ENCODE assay signal across 9 mouse cellular contexts in genomic region chr1:168093044-168093443, GRCm38 (mm10).
DNase-seq lines count a peak whose midpoint lies in the region; ATAC-seq and TF ChIP-seq lines count a peak whose summit lies in the region.
"Had no signal": no experiment of that assay in that cellular context is flagged by ENCODE, and none has a peak within 500 bp of the region (broad histone marks: within the 10 kb centered on the region; RNA-seq: fewer than 3 reads in every experiment).

No protein-coding gene starts in this region.

- 0 out of 2 replicates have a peak, but pooled peaks have one; percentile 37 for TF ChIP-seq EP300 in heart, adult 2 months (IDR thresholded peaks at IDR 0.05; ENCODE audit: insufficient read depth, low read depth, low read length)

- no peak for TF ChIP-seq POLR2A in heart, adult 2 months (IDR thresholded peaks at IDR 0.05; ENCODE audit: insufficient read depth, low read depth, low read length)

- H3K9ac ChIP-seq in heart, adult 2 months (ENCODE audit: low read depth, low read length) = no peak overlapping the region
- H3K9ac ChIP-seq: lung, embryonic 15.5 days had no signal

- ATAC-seq in frontal cortex, adult (ENCODE audit: low TSS enrichment) = peak; percentile 80

- H3K4me1 ChIP-seq in heart, adult 2 months (ENCODE audit: control insufficient read depth, insufficient read depth, low read length) = no peaks in the 10 kb centered on the region
- H3K4me1 ChIP-seq in heart, embryonic 10.5 days = 0 out of 2 replicates have a peak, but pooled peaks cover 6% of the 10 kb centered on the region
- H3K4me1 ChIP-seq: lung, embryonic 15.5 days had no signal

- no peaks in the 10 kb centered on the region for H3K27me3 ChIP-seq in heart, adult 2 months (ENCODE audit: control insufficient read depth, insufficient read depth, low read length)
- H3K27me3 ChIP-seq in heart, embryonic 10.5 days (ENCODE audit: insufficient read depth, poor library complexity, severe bottlenecking) = no peaks in the 10 kb centered on the region
- H3K27me3 ChIP-seq: lung, embryonic 15.5 days had no signal

- 59% methylated on average over 2 of the region's 2 CpGs for WGBS in heart, adult 2 months
- 66% methylated on average over 2 of the region's 2 CpGs for WGBS in heart, embryonic 10.5 days

- peak in 1 of 2 experiments; percentile 11 for DNase-seq in heart, adult 2 months
- DNase-seq in heart, embryonic 10.5 days (ENCODE audit: low spot score) = no peak
- DNase-seq in adrenal gland, postnatal 14 days = peak; percentile 46
- DNase-seq in layer of hippocampus, postnatal 10 days (ENCODE audit: low spot score in 2 of 2) = peak; percentile 34 to 62
- DNase-seq in retina, postnatal 1 day = peak; percentile 38
- DNase-seq in testis, postnatal 14 days (ENCODE audit: low spot score) = no peak
- DNase-seq in spleen, postnatal 4 days (ENCODE audit: low spot score in 2 of 2) = no peak

- no peaks in the 10 kb centered on the region for H3K79me2 ChIP-seq in heart, adult 2 months (replicated peaks; ENCODE audit: control insufficient read depth, insufficient read depth, low read length)

- intact Hi-C loops in heart, adult 2 months (cut with DNase I) = loop anchor here (5.0 to 10.0 kb wide), 4 partner anchors 119 to 1262 kb away; partner anchors contain the start of gene Pbx1

- H3K4me3 ChIP-seq in heart, adult 2 months = no peak overlapping the region
- no peak overlapping the region for H3K4me3 ChIP-seq in heart, embryonic 10.5 days
- H3K4me3 ChIP-seq: lung, embryonic 15.5 days had no signal

- H3K9me3 ChIP-seq in heart, embryonic 10.5 days = no peaks in the 10 kb centered on the region
- H3K9me3 ChIP-seq: lung, embryonic 15.5 days had no signal

- H3K36me3 ChIP-seq in heart, adult 2 months (ENCODE audit: control insufficient read depth, insufficient read depth, low read length) = no peaks in the 10 kb centered on the region
- no peaks in the 10 kb centered on the region for H3K36me3 ChIP-seq in heart, embryonic 10.5 days
- H3K36me3 ChIP-seq: lung, embryonic 15.5 days had no signal

- peak; percentile 62 for TF ChIP-seq CTCF in heart, adult 2 months (IDR thresholded peaks at IDR 0.05)

- no peak overlapping the region for H3K27ac ChIP-seq in heart, adult 2 months
- no peak overlapping the region for H3K27ac ChIP-seq in heart, embryonic 10.5 days
- H3K27ac ChIP-seq: lung, embryonic 15.5 days had no signal

Comparison
In these comparisons a context has a peak if more than half of its experiments do, and no peak if none do; other contexts are left out.
1. DNase-seq: peak in adrenal gland, postnatal 14 days (single experiment), layer of hippocampus, postnatal 10 days (2 of 2) and retina, postnatal 1 day (single experiment); none in heart, embryonic 10.5 days (single experiment), testis, postnatal 14 days (single experiment) and spleen, postnatal 4 days (0 of 2).